Mouse (Mus musculus): ENCODE results near the gene Brat1.
"Not testable (repeated sequence)": the region's sequence is repeated elsewhere in the genome, so short reads cannot be mapped to it uniquely, and the experiment has no call there.

Brat1 gene

GRCm38 (mm10) chr5:140704378-140705251 is at the start of gene Brat1:
Gene Brat1, plus strand, starts transcription at chr5:140705011.
- peak; percentile 99 for DNase-seq (ENCODE audit: low read depth, low spot score)

- no peak for DNase-seq (ENCODE audit: low read depth, low spot score)
Observed at GRCm38 (mm10) chr5:140659607-140660272, 45.1 kb upstream of the Brat1 start.

GRCm38 (mm10) chr5:140660398-140660797 is 44.4 kb upstream of the Brat1 start:
- DNase-seq (ENCODE audit: low read depth, low spot score): no peak

- DNase-seq (ENCODE audit: low read depth, low spot score): no peak
Observed at GRCm38 (mm10) chr5:140661427-140661826, 43.4 kb upstream of the Brat1 start.

- no peak for DNase-seq (ENCODE audit: low read depth, low spot score)
Observed at GRCm38 (mm10) chr5:140661875-140662643, 42.8 kb upstream of the Brat1 start.

- DNase-seq (ENCODE audit: low read depth, low spot score): no peak
Observed at GRCm38 (mm10) chr5:140662741-140663592, 41.8 kb upstream of the Brat1 start.

GRCm38 (mm10) chr5:140663621-140664180 is 41.1 kb upstream of the Brat1 start:
- no peak for DNase-seq (ENCODE audit: low read depth, low spot score)

GRCm38 (mm10) chr5:140672115-140672514 is 32.7 kb upstream of the Brat1 start:
- no peak for DNase-seq (ENCODE audit: low read depth, low spot score)

GRCm38 (mm10) chr5:140672603-140673002 is 32.2 kb upstream of the Brat1 start:
- DNase-seq (ENCODE audit: low read depth, low spot score): not testable (repeated sequence)

- no peak for DNase-seq (ENCODE audit: low read depth, low spot score)
Observed at GRCm38 (mm10) chr5:140674036-140674435, 30.8 kb upstream of the Brat1 start.

- no peak for DNase-seq (ENCODE audit: low read depth, low spot score)
Observed at GRCm38 (mm10) chr5:140675079-140675478, 29.7 kb upstream of the Brat1 start.

GRCm38 (mm10) chr5:140675640-140676039 is 29.2 kb upstream of the Brat1 start:
- no peak for DNase-seq (ENCODE audit: low read depth, low spot score)

- DNase-seq (ENCODE audit: low read depth, low spot score): no peak
Observed at GRCm38 (mm10) chr5:140677137-140677536, 27.7 kb upstream of the Brat1 start.

- no peak for DNase-seq (ENCODE audit: low read depth, low spot score)
Observed at GRCm38 (mm10) chr5:140680051-140680450, 24.8 kb upstream of the Brat1 start.

- DNase-seq (ENCODE audit: low read depth, low spot score): no peak
Observed at GRCm38 (mm10) chr5:140680950-140681349, 23.9 kb upstream of the Brat1 start.

GRCm38 (mm10) chr5:140682113-140682512 is 22.7 kb upstream of the Brat1 start:
- no peak for DNase-seq (ENCODE audit: low read depth, low spot score)

GRCm38 (mm10) chr5:140684343-140685148 is 20.3 kb upstream of the Brat1 start:
- DNase-seq (ENCODE audit: low read depth, low spot score): no peak

- no peak for DNase-seq (ENCODE audit: low read depth, low spot score)
Observed at GRCm38 (mm10) chr5:140688434-140688833, 16.4 kb upstream of the Brat1 start.

- no peak for DNase-seq (ENCODE audit: low read depth, low spot score)
Observed at GRCm38 (mm10) chr5:140695987-140696386, 8.8 kb upstream of the Brat1 start.

- DNase-seq (ENCODE audit: low read depth, low spot score): no peak
Observed at GRCm38 (mm10) chr5:140699776-140700175, 5.0 kb upstream of the Brat1 start.
